Mouse (Mus musculus) liver, embryonic 11.5 days (tissue): ENCODE data around the gene Cemip2. TPM values are rescaled to one million over a fixed set of nuclear protein-coding genes. Genes with fewer than 3 reads are reported as not detected.

Experiments used
- ATAC-seq: fragments of 200-750 bp; cut with Nextera tagmentation; replicated peaks from 2 replicates; pipeline ENCODE4 v1.8.0; 2017; ENCODE audit warnings: moderate number of reproducible peaks, mild to moderate bottlenecking, moderate TSS enrichment, moderate library complexity; ENCODE audit not compliant: low FRiP score
- DNase-seq: peaks from one replicate; pipeline ENCODE4 v3.0.0-alpha.2; 2017; ENCODE audit warnings: low spot score
- H3K27ac ChIP-seq: fragments of 300-500 bp; sonication (generic); 2 replicates; pipeline ENCODE4 v1.5.1; 2014; ENCODE audit warnings: mild to moderate bottlenecking, low read depth, low read length, control low read depth
- H3K27me3 ChIP-seq: fragments of 300-500 bp; sonication (generic); replicated peaks from 2 replicates; pipeline ENCODE4 v1.6.1; 2014; ENCODE audit warnings: low read length, mixed read lengths; ENCODE audit not compliant: control insufficient read depth, insufficient read depth
- H3K36me3 ChIP-seq: fragments of 300-500 bp; sonication (generic); 2 replicates; pipeline ENCODE4 v1.6.1; 2014; ENCODE audit warnings: mild to moderate bottlenecking, low read length, moderate library complexity, mixed read lengths; ENCODE audit not compliant: control insufficient read depth, insufficient read depth
- H3K4me1 ChIP-seq: fragments of 300-500 bp; sonication (generic); replicated peaks from 2 replicates; pipeline ENCODE4 v1.6.1; 2014; ENCODE audit warnings: low read length, mixed read lengths; ENCODE audit not compliant: control insufficient read depth, insufficient read depth
- H3K4me2 ChIP-seq: fragments of 300-500 bp; sonication (generic); 2 replicates; pipeline ENCODE4 v1.6.1; 2014; ENCODE audit warnings: mild to moderate bottlenecking, control low read depth, moderate library complexity
- H3K4me3 ChIP-seq: fragments of 300-500 bp; sonication (generic); 2 replicates; pipeline ENCODE4 v1.5.1; 2014; ENCODE audit warnings: low read depth, low read length, control low read depth
- H3K9ac ChIP-seq: fragments of 300-500 bp; sonication (generic); 2 replicates; pipeline ENCODE4 v1.6.1; 2014; ENCODE audit warnings: low read depth, low read length, control low read depth
- H3K9me3 ChIP-seq: fragments of 300-500 bp; sonication (generic); 2 replicates; pipeline ENCODE4 v1.6.1; 2016; ENCODE audit warnings: low read length, inconsistent platforms, mixed read lengths; ENCODE audit not compliant: control insufficient read depth
- WGBS: fragments of 180-500 bp; shearing (Covaris S2); extraction: QIAGEN DNeasy Blood & Tissue Kit; methylation state at CpG from one replicate; pipeline ENCODE4 v1.1.7; 2014; 5-methylcytosine and 5-hydroxymethylcytosine counted together
- polyA plus RNA-seq: library from polyadenylated mRNA; unstranded; fragments of >200 nt; fragmentation: Nextera tagmentation; extraction: Ambion mirVana; gene quantifications from 2 replicates; pipeline ENCODE4 v1.2.1, GENCODE M21; 2014

The Cemip2 gene
- polyA plus RNA-seq, 1 experiment from 2014 or later = 24.8 TPM

- Histone ChIP-seq H3K4me1 (no peaks in the 10 kb centered on the region), H3K27ac (no peak overlapping the region), H3K9me3 (no peaks in the 10 kb centered on the region), H3K9ac (no peak overlapping the region), H3K36me3 (no peaks in the 10 kb centered on the region), H3K4me2 (no peak overlapping the region), H3K4me3 (no peak overlapping the region), H3K27me3 (no peaks in the 10 kb centered on the region)
- no peak for ATAC-seq
- DNase-seq = no peak
- WGBS = 86% methylated on average over 1 of the region's 1 CpGs
Measured at GRCm38 (mm10) chr19:21771586-21771985, 6.6 kb upstream of the Cemip2 start.

GRCm38 (mm10) chr19:21773621-21774020, 4.5 kb upstream of the Cemip2 start:
- Histone ChIP-seq H3K9me3 (no peaks in the 10 kb centered on the region), H3K4me1 (0 out of 2 replicates have a peak, but pooled peaks cover 2% of the 10 kb centered on the region), H3K9ac (no peak overlapping the region), H3K27me3 (no peaks in the 10 kb centered on the region), H3K4me2 (no peak overlapping the region), H3K27ac (no peak overlapping the region), H3K36me3 (no peaks in the 10 kb centered on the region), H3K4me3 (no peak overlapping the region)
- no peak for ATAC-seq
- 63% methylated on average over 6 of the region's 6 CpGs for WGBS
- DNase-seq = no peak

- H3K9ac ChIP-seq = no peak overlapping the region
- no peaks in the 10 kb centered on the region for H3K36me3 ChIP-seq
- no peak overlapping the region for H3K4me2 ChIP-seq
- no peak for ATAC-seq
- H3K27ac ChIP-seq = no peak overlapping the region
- H3K27me3 ChIP-seq = peaks cover 4% of the 10 kb centered on the region; the same call in 1 of the 2 replicates
- 87% methylated on average over 4 of the region's 4 CpGs for WGBS
- no peaks in the 10 kb centered on the region for H3K9me3 ChIP-seq
- no peak for DNase-seq
- H3K4me3 ChIP-seq = no peak overlapping the region
- 0 out of 2 replicates have a peak, but pooled peaks cover 2% of the 10 kb centered on the region for H3K4me1 ChIP-seq
Measured at GRCm38 (mm10) chr19:21775629-21776028, 2.5 kb upstream of the Cemip2 start.

- no peak overlapping the region for H3K27ac ChIP-seq
- H3K4me2 ChIP-seq = no peak overlapping the region; the same call in 1 of the 2 replicates
- WGBS = 70% methylated on average over 3 of the region's 3 CpGs
- DNase-seq = no peak
- no peak overlapping the region for H3K9ac ChIP-seq
- H3K4me3 ChIP-seq = no peak overlapping the region
- no peaks in the 10 kb centered on the region for H3K36me3 ChIP-seq
- no peaks in the 10 kb centered on the region for H3K9me3 ChIP-seq
- no peak for ATAC-seq
- H3K4me1 ChIP-seq = 0 out of 2 replicates have a peak, but pooled peaks cover 2% of the 10 kb centered on the region
- peaks cover 4% of the 10 kb centered on the region; the same call in 1 of the 2 replicates for H3K27me3 ChIP-seq
Measured at GRCm38 (mm10) chr19:21776671-21777070, 1.5 kb upstream of the Cemip2 start.

GRCm38 (mm10) chr19:21777171-21777731, 891 bp upstream of the Cemip2 start:
- Histone ChIP-seq H3K4me3 (peak overlapping the region; percentile 83), H3K4me1 (0 out of 2 replicates have a peak, but pooled peaks cover 2% of the 10 kb centered on the region), H3K9ac (no peak overlapping the region), H3K4me2 (peak overlapping the region; percentile 89), H3K27ac (no peak overlapping the region), H3K9me3 (no peaks in the 10 kb centered on the region), H3K36me3 (no peaks in the 10 kb centered on the region), H3K27me3 (peaks cover 4% of the 10 kb centered on the region; the same call in 1 of the 2 replicates)
- ATAC-seq (0 out of 2 replicates have a peak, but pooled peaks have one; percentile 8), DNase-seq (peak; percentile 51)
- 19% methylated on average over 20 of the region's 20 CpGs for WGBS

- Histone ChIP-seq H3K4me3 (peak overlapping the region; percentile 83), H3K27me3 (peaks cover 4% of the 10 kb centered on the region; the same call in 1 of the 2 replicates), H3K9me3 (no peaks in the 10 kb centered on the region), H3K36me3 (no peaks in the 10 kb centered on the region), H3K4me2 (peak overlapping the region; percentile 89), H3K4me1 (0 out of 2 replicates have a peak, but pooled peaks cover 2% of the 10 kb centered on the region), H3K27ac (no peak overlapping the region), H3K9ac (peak overlapping the region; percentile 69)
- ATAC-seq (no peak), DNase-seq (no peak)
- 2% methylated on average over 11 of the region's 11 CpGs for WGBS
Measured at GRCm38 (mm10) chr19:21779106-21779505, 964 bp downstream of the Cemip2 start.

- Histone ChIP-seq H3K27ac (no peak overlapping the region), H3K9me3 (no peaks in the 10 kb centered on the region), H3K4me3 (peak overlapping the region; percentile 83; the same call in 1 of the 2 replicates), H3K4me1 (0 out of 2 replicates have a peak, but pooled peaks cover 6% of the 10 kb centered on the region), H3K9ac (no peak overlapping the region), H3K36me3 (no peaks in the 10 kb centered on the region), H3K4me2 (peak overlapping the region; percentile 89), H3K27me3 (peaks cover 4% of the 10 kb centered on the region; the same call in 1 of the 2 replicates)
- DNase-seq (no peak), ATAC-seq (no peak)
- 57% methylated on average over 8 of the region's 8 CpGs for WGBS
Measured at GRCm38 (mm10) chr19:21780663-21781062, 2.5 kb downstream of the Cemip2 start.

GRCm38 (mm10) chr19:21781066-21781786, 3.1 kb downstream of the Cemip2 start:
- Histone ChIP-seq H3K9me3 (no peaks in the 10 kb centered on the region), H3K9ac (no peak overlapping the region), H3K36me3 (no peaks in the 10 kb centered on the region), H3K27me3 (peaks cover 4% of the 10 kb centered on the region; the same call in 1 of the 2 replicates), H3K4me2 (peak overlapping the region; percentile 7; the same call in 1 of the 2 replicates), H3K4me3 (no peak overlapping the region), H3K4me1 (0 out of 2 replicates have a peak, but pooled peaks cover 6% of the 10 kb centered on the region), H3K27ac (no peak overlapping the region)
- WGBS = 67% methylated on average over 7 of the region's 7 CpGs
- no peak for ATAC-seq
- no peak for DNase-seq
